Mouse (Mus musculus) forebrain, postnatal 0 days (tissue): ENCODE data around the gene Hoxc11. TPM values are rescaled to one million over a fixed set of nuclear protein-coding genes. Genes with fewer than 3 reads are reported as not detected.

Experiments used
- ATAC-seq: fragments of 200-750 bp; cut with Nextera tagmentation; 2 replicates; pipeline ENCODE4 v1.8.0; 2017; ENCODE audit warnings: mild to moderate bottlenecking, moderate library complexity
- DNase-seq: peaks from one replicate; pipeline ENCODE4 v3.0.0-alpha.2; 2015
- H3K27ac ChIP-seq: fragments of 300-500 bp; sonication (generic); 2 replicates; pipeline ENCODE4 v1.5.1; 2014; ENCODE audit warnings: low read depth, mild to moderate bottlenecking, antibody characterized with exemption, low read length, moderate library complexity, mixed read lengths
- H3K27me3 ChIP-seq: fragments of 300-500 bp; sonication (generic); 2 replicates; pipeline ENCODE4 v1.6.1; 2014; ENCODE audit warnings: mild to moderate bottlenecking, low read length, mixed read lengths; ENCODE audit not compliant: insufficient read depth
- H3K36me3 ChIP-seq: fragments of 300-500 bp; sonication (generic); 2 replicates; pipeline ENCODE4 v1.6.1; 2014; ENCODE audit warnings: mild to moderate bottlenecking, moderate library complexity; ENCODE audit not compliant: insufficient read depth
- H3K4me1 ChIP-seq: fragments of 300-500 bp; sonication (generic); 2 replicates; pipeline ENCODE4 v1.6.1; 2014; ENCODE audit warnings: antibody characterized with exemption; ENCODE audit not compliant: insufficient read depth
- H3K4me2 ChIP-seq: fragments of 300-500 bp; sonication (generic); 2 replicates; pipeline ENCODE4 v1.6.1; 2014; ENCODE audit warnings: low read depth, mild to moderate bottlenecking, moderate library complexity
- H3K4me3 ChIP-seq: fragments of 300-500 bp; sonication (generic); 2 replicates; pipeline ENCODE4 v1.5.1; 2014; ENCODE audit warnings: low read depth, low read length, mixed read lengths
- H3K9ac ChIP-seq: fragments of 300-500 bp; sonication (generic); 2 replicates; pipeline ENCODE4 v1.6.1; 2014; ENCODE audit warnings: mild to moderate bottlenecking
- H3K9me3 ChIP-seq: fragments of 300-500 bp; sonication (generic); 2 replicates; pipeline ENCODE4 v1.6.1; 2016; ENCODE audit warnings: low read length
- CTCF ChIP-seq: sonication (generic); IDR thresholded peaks from 2 replicates; pipeline ENCODE4 v1.5.1; 2016; ENCODE audit warnings: antibody characterized with exemption, control low read depth, low read depth
- WGBS: fragments of 180-500 bp; shearing (Covaris S2); extraction: QIAGEN DNeasy Blood & Tissue Kit; methylation state at CpG from one replicate; pipeline ENCODE4 v1.1.7; 2014; 5-methylcytosine and 5-hydroxymethylcytosine counted together
- polyA plus RNA-seq: library from polyadenylated mRNA; unstranded; fragments of >200 nt; fragmentation: Nextera tagmentation; extraction: Ambion mirVana; gene quantifications from 2 replicates; pipeline ENCODE4 v1.2.1, GENCODE M21; 2015
- total RNA-seq: library from RNA; depleted of rRNA; stranded (reverse); fragments of >200 nt; gene quantifications from 2 replicates; pipeline ENCODE4 v1.2.3, GENCODE M21; 2014

Hoxc11 gene
- total and polyA plus RNA-seq, 2 experiments from 2014 or later: not detected

- Histone ChIP-seq H3K9ac (no peak overlapping the region), H3K27me3 (peaks cover 98% of the 10 kb centered on the region), H3K36me3 (no peaks in the 10 kb centered on the region), H3K9me3 (no peaks in the 10 kb centered on the region), H3K4me2 (no peak overlapping the region), H3K4me3 (no peak overlapping the region), H3K27ac (no peak overlapping the region), H3K4me1 (no peaks in the 10 kb centered on the region)
- DNase-seq: no peak
- 4% methylated on average over 50 of the region's 50 CpGs for WGBS
- no peak for ATAC-seq
- TF ChIP-seq CTCF: no peak
These were observed 17.1 kb upstream of the Hoxc11 start for GRCm38 (mm10) chr15:102937036-102937666.

GRCm38 (mm10) chr15:102939256-102940155, 14.7 kb upstream of the Hoxc11 start:
- no peak overlapping the region for H3K4me3 ChIP-seq
- no peak for TF ChIP-seq CTCF
- no peak overlapping the region for H3K9ac ChIP-seq
- H3K4me1 ChIP-seq: no peaks in the 10 kb centered on the region
- DNase-seq: no peak
- no peaks in the 10 kb centered on the region for H3K36me3 ChIP-seq
- no peak for ATAC-seq
- H3K27me3 ChIP-seq: peaks cover 98% of the 10 kb centered on the region
- no peak overlapping the region for H3K27ac ChIP-seq
- H3K9me3 ChIP-seq: no peaks in the 10 kb centered on the region
- 2% methylated on average over 34 of the region's 34 CpGs for WGBS
- no peak overlapping the region for H3K4me2 ChIP-seq

- no peak overlapping the region for H3K27ac ChIP-seq
- WGBS: 2% methylated on average over 49 of the region's 53 CpGs
- no peaks in the 10 kb centered on the region for H3K4me1 ChIP-seq
- H3K4me3 ChIP-seq: peak overlapping the region; percentile 22
- DNase-seq (no peak), ATAC-seq (no peak; the same call in 1 of the 2 replicates)
- H3K27me3 ChIP-seq: peaks cover 98% of the 10 kb centered on the region
- H3K9ac ChIP-seq: no peak overlapping the region
- H3K36me3 ChIP-seq: no peaks in the 10 kb centered on the region
- peak overlapping the region; percentile 35 for H3K4me2 ChIP-seq
- no peaks in the 10 kb centered on the region for H3K9me3 ChIP-seq
- no peak; the same call in 1 of the 2 replicates for TF ChIP-seq CTCF
These were observed 11.3 kb upstream of the Hoxc11 start for GRCm38 (mm10) chr15:102942739-102943467.

GRCm38 (mm10) chr15:102943468-102943813, 10.8 kb upstream of the Hoxc11 start:
- no peaks in the 10 kb centered on the region for H3K9me3 ChIP-seq
- H3K4me2 ChIP-seq: no peak overlapping the region
- 0 out of 2 replicates have a peak overlapping the region, but pooled peaks have one; percentile 22 for H3K4me3 ChIP-seq
- DNase-seq (no peak), ATAC-seq (no peak)
- H3K36me3 ChIP-seq: no peaks in the 10 kb centered on the region
- TF ChIP-seq CTCF: no peak
- no peak overlapping the region for H3K9ac ChIP-seq
- peaks cover 98% of the 10 kb centered on the region for H3K27me3 ChIP-seq
- 7% methylated on average over 5 of the region's 5 CpGs for WGBS
- no peak overlapping the region for H3K27ac ChIP-seq
- no peaks in the 10 kb centered on the region for H3K4me1 ChIP-seq

- Histone ChIP-seq H3K27me3 (peaks cover 98% of the 10 kb centered on the region), H3K9me3 (no peaks in the 10 kb centered on the region), H3K4me1 (no peaks in the 10 kb centered on the region), H3K27ac (no peak overlapping the region), H3K9ac (no peak overlapping the region), H3K4me3 (no peak overlapping the region), H3K36me3 (no peaks in the 10 kb centered on the region), H3K4me2 (no peak overlapping the region)
- WGBS: 10% methylated on average over 22 of the region's 22 CpGs
- DNase-seq: no peak
- TF ChIP-seq CTCF: no peak
- ATAC-seq: no peak
These were observed 8.8 kb upstream of the Hoxc11 start for GRCm38 (mm10) chr15:102945185-102946077.

GRCm38 (mm10) chr15:102947276-102947675, 7.0 kb upstream of the Hoxc11 start:
- DNase-seq (no peak), ATAC-seq (no peak)
- H3K9ac ChIP-seq: no peak overlapping the region
- no peak for TF ChIP-seq CTCF
- peaks cover 99% of the 10 kb centered on the region for H3K27me3 ChIP-seq
- H3K4me2 ChIP-seq: no peak overlapping the region
- 3% methylated on average over 9 of the region's 9 CpGs for WGBS
- H3K4me1 ChIP-seq: no peaks in the 10 kb centered on the region
- no peaks in the 10 kb centered on the region for H3K9me3 ChIP-seq
- H3K27ac ChIP-seq: no peak overlapping the region
- H3K36me3 ChIP-seq: no peaks in the 10 kb centered on the region
- H3K4me3 ChIP-seq: no peak overlapping the region
